Mouse (Mus musculus) spleen, adult 2 months (tissue): ENCODE measurements around the gene Skap1.

Source experiments
- CTCF ChIP-seq: fragments of 200-500 bp; IDR thresholded peaks from 2 replicates; pipeline ENCODE4 v1.5.1; 2011; ENCODE audit warnings: mild to moderate bottlenecking, inconsistent platforms; ENCODE audit not compliant: insufficient read depth, insufficient read length, insufficient replicate concordance; ENCODE audit errors: extremely low read depth
- POLR2A ChIP-seq: fragments of 200-500 bp; IDR thresholded peaks from 2 replicates; pipeline ENCODE4 v1.6.1; 2011; ENCODE audit warnings: low read depth, low read length, inconsistent platforms

GRCm38 (mm10) chr11:96766555-96766954 lies 302.2 kb downstream of the Skap1 start:
- TF ChIP-seq POLR2A = no peak
- no peak for TF ChIP-seq CTCF
